Mouse (Mus musculus) midbrain, embryonic 13.5 days (tissue): Measurements from ENCODE around the gene Ddx10. TPM values are rescaled to one million over a fixed set of nuclear protein-coding genes. Genes with fewer than 3 reads are reported as not detected.

Source experiments
- ATAC-seq: fragments of 200-750 bp; cut with Nextera tagmentation; 2 replicates; pipeline ENCODE4 v1.8.0; 2017; ENCODE audit warnings: mild to moderate bottlenecking, moderate TSS enrichment, moderate library complexity
- H3K27ac ChIP-seq: fragments of 300-500 bp; sonication (generic); 2 replicates; pipeline ENCODE4 v1.5.1; 2015; ENCODE audit warnings: inconsistent platforms, mild to moderate bottlenecking, moderate library complexity
- H3K27me3 ChIP-seq: fragments of 300-500 bp; sonication (generic); 2 replicates; pipeline ENCODE4 v1.6.1; 2015; ENCODE audit warnings: mild to moderate bottlenecking, inconsistent platforms
- H3K36me3 ChIP-seq: fragments of 300-500 bp; sonication (generic); 2 replicates; pipeline ENCODE4 v1.6.1; 2015; ENCODE audit warnings: mild to moderate bottlenecking, inconsistent platforms
- H3K4me1 ChIP-seq: fragments of 300-500 bp; sonication (generic); replicated peaks from 2 replicates; pipeline ENCODE4 v1.6.1; 2015; ENCODE audit warnings: inconsistent platforms
- H3K4me2 ChIP-seq: fragments of 300-500 bp; sonication (generic); replicated peaks from 2 replicates; pipeline ENCODE4 v1.6.1; 2015; ENCODE audit warnings: moderate library complexity, mild to moderate bottlenecking, inconsistent platforms
- H3K4me3 ChIP-seq: fragments of 300-500 bp; sonication (generic); replicated peaks from 2 replicates; pipeline ENCODE4 v1.5.1; 2015; ENCODE audit warnings: mild to moderate bottlenecking, inconsistent platforms
- H3K9ac ChIP-seq: fragments of 300-500 bp; sonication (generic); replicated peaks from 2 replicates; pipeline ENCODE4 v1.6.1; 2015; ENCODE audit warnings: mild to moderate bottlenecking, inconsistent platforms
- H3K9me3 ChIP-seq: fragments of 300-500 bp; sonication (generic); 2 replicates; pipeline ENCODE4 v1.6.1; 2016; ENCODE audit warnings: mild to moderate bottlenecking, inconsistent platforms
- WGBS: fragments of 180-500 bp; shearing (Covaris S2); methylation state at CpG from one replicate; pipeline ENCODE4 v1.1.7; 2015; 5-methylcytosine and 5-hydroxymethylcytosine counted together
- polyA plus RNA-seq: library from polyadenylated mRNA; unstranded; fragments of >200 nt; fragmentation: Nextera tagmentation; extraction: Ambion mirVana; gene quantifications from 2 replicates; pipeline ENCODE4 v1.2.1, GENCODE M21; 2015

Gene Ddx10
- polyA plus RNA-seq, 1 experiment from 2014 or later: 25.0 TPM

- Histone ChIP-seq H3K9ac (no peak overlapping the region), H3K27ac (no peak overlapping the region), H3K27me3 (no peaks in the 10 kb centered on the region; the same call in 1 of the 2 replicates), H3K4me3 (no peak overlapping the region), H3K36me3 (no peaks in the 10 kb centered on the region), H3K4me2 (no peak overlapping the region), H3K9me3 (no peaks in the 10 kb centered on the region), H3K4me1 (no peaks in the 10 kb centered on the region)
- 95% methylated on average over 5 of the region's 5 CpGs for WGBS
- no peak for ATAC-seq
These were observed 179.7 kb downstream of the Ddx10 start for GRCm38 (mm10) chr9:53068166-53068565.

GRCm38 (mm10) chr9:53066428-53066827 lies 181.4 kb downstream of the Ddx10 start:
- Histone ChIP-seq H3K4me3 (no peak overlapping the region), H3K9me3 (no peaks in the 10 kb centered on the region), H3K4me1 (no peaks in the 10 kb centered on the region), H3K4me2 (no peak overlapping the region), H3K27ac (no peak overlapping the region), H3K36me3 (no peaks in the 10 kb centered on the region), H3K9ac (no peak overlapping the region), H3K27me3 (no peaks in the 10 kb centered on the region; the same call in 1 of the 2 replicates)
- 76% methylated on average over 4 of the region's 4 CpGs for WGBS
- ATAC-seq: no peak

GRCm38 (mm10) chr9:53065028-53065427 lies 182.8 kb downstream of the Ddx10 start:
- H3K4me2 ChIP-seq: no peak overlapping the region
- 74% methylated on average over 2 of the region's 2 CpGs for WGBS
- no peaks in the 10 kb centered on the region for H3K9me3 ChIP-seq
- no peak for ATAC-seq
- no peaks in the 10 kb centered on the region; the same call in 1 of the 2 replicates for H3K27me3 ChIP-seq
- H3K36me3 ChIP-seq: no peaks in the 10 kb centered on the region
- H3K4me1 ChIP-seq: no peaks in the 10 kb centered on the region
- no peak overlapping the region for H3K9ac ChIP-seq
- H3K4me3 ChIP-seq: no peak overlapping the region
- H3K27ac ChIP-seq: no peak overlapping the region

- WGBS: 90% methylated on average over 6 of the region's 6 CpGs
- H3K27me3 ChIP-seq: no peaks in the 10 kb centered on the region; the same call in 1 of the 2 replicates
These were observed 183.3 kb downstream of the Ddx10 start for GRCm38 (mm10) chr9:53064531-53064930.

GRCm38 (mm10) chr9:53055306-53055705 lies 192.5 kb downstream of the Ddx10 start:
- Histone ChIP-seq H3K27me3 (no peaks in the 10 kb centered on the region), H3K27ac (no peak overlapping the region), H3K9me3 (0 out of 2 replicates have a peak, but pooled peaks cover 3% of the 10 kb centered on the region), H3K36me3 (no peaks in the 10 kb centered on the region), H3K4me2 (no peak overlapping the region), H3K9ac (no peak overlapping the region), H3K4me1 (no peaks in the 10 kb centered on the region), H3K4me3 (no peak overlapping the region)
- ATAC-seq: no peak
- 65% methylated on average over 3 of the region's 3 CpGs for WGBS

More at GRCm38 (mm10) chr9:53064531-53064930, 183.3 kb downstream of the Ddx10 start:
- no peaks in the 10 kb centered on the region for H3K36me3 ChIP-seq
- no peak for ATAC-seq
- H3K9ac ChIP-seq: no peak overlapping the region
- H3K27ac ChIP-seq: no peak overlapping the region
- no peak overlapping the region for H3K4me2 ChIP-seq
- no peaks in the 10 kb centered on the region for H3K4me1 ChIP-seq
- H3K9me3 ChIP-seq: no peaks in the 10 kb centered on the region
- H3K4me3 ChIP-seq: no peak overlapping the region

Other genes with a start within 250 kb of the Ddx10 start
- gene Exph5, start 53.6 kb upstream of the Ddx10 start, polyA plus RNA-seq: 0.13 and 0.27 TPM in 2 replicates
- 5.6 and 5.7 TPM in 2 replicates for gene Kdelc2, start 136.0 kb upstream of the Ddx10 start, polyA plus RNA-seq
- gene 4930550C14Rik, start 154.3 kb upstream of the Ddx10 start, polyA plus RNA-seq: 0.17 and 0.18 TPM in 2 replicates